16 mouse cellular contexts compared by ENCODE assay signal in the genomic region with DNA sequence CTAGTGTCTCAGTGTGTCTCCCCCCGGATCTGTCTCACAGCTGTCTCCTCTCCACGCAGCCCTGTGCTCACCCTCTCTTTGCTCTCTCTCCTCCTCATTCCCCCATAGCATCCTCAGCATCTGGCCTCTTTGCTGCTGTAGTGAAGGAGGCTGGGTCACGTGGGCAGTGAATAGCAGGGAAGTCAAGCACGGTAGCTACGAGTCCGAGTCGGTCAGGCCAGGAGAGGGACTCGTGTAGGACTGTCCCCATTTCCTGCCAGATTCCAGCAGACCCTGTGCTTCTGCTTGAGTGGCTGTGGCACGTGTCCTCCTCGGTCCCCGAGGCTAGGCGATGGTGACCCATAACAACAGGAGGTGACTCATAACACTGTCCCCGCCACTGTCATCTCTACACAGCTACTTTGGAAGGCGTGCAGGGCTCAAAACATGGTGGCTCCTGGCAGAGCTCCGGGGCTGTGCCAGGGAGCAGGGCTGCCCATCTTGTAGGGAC. TPM values are rescaled to one million over a fixed set of nuclear protein-coding genes. Genes with fewer than 3 reads are reported as not detected.
DNase-seq lines count a peak whose midpoint lies in the region; ATAC-seq lines count a peak whose summit lies in the region.
"Had no signal": no experiment of that assay in that cellular context is flagged by ENCODE, and none has a peak within 500 bp of the region (broad histone marks: within the 10 kb centered on the region; RNA-seq: fewer than 3 reads in every experiment).

No protein-coding gene starts in this region.

- H3K27me3 ChIP-seq in kidney, embryonic 16.5 days (ENCODE audit: insufficient read depth, low read length): no peaks in the 10 kb centered on the region
- H3K27me3 ChIP-seq: neural tube, embryonic 12.5 days had no signal

- H3K36me3 ChIP-seq in kidney, embryonic 16.5 days (ENCODE audit: insufficient read depth, low read length): peaks cover 41% of the 10 kb centered on the region

- no peaks in the 10 kb centered on the region for H3K9me3 ChIP-seq in kidney, embryonic 16.5 days (ENCODE audit: low read length)
- H3K9me3 ChIP-seq: limb, embryonic 10.5 days; neural tube, embryonic 12.5 days had no signal

- 51% methylated on average over 15 of the region's 15 CpGs for WGBS in kidney, embryonic 16.5 days

- H3K4me2 ChIP-seq in kidney, embryonic 16.5 days (replicated peaks; ENCODE audit: low read depth, low read length): no peak overlapping the region
- H3K4me2 ChIP-seq: neural tube, embryonic 12.5 days had no signal

- ATAC-seq in kidney, embryonic 16.5 days (ENCODE audit: low FRiP score, low TSS enrichment): peak; percentile 42; the same call in 1 of the 2 replicates
- ATAC-seq in CD4-positive, CD25-positive, alpha-beta regulatory T cell, adult 4 months: no peak

- peak; percentile 36 to 38 for DNase-seq in adrenal gland, postnatal 36 days
- no peak for DNase-seq in adrenal gland, postnatal 10 days
- DNase-seq in kidney, postnatal 10 days: no peak
- DNase-seq in 416B (ENCODE audit: low read depth): peak; percentile 52
- peak; percentile 71 to 77 for DNase-seq in cerebellum, postnatal 25 days
- no peak for DNase-seq in spleen, postnatal 14 days (ENCODE audit: low spot score in 2 of 2)
- DNase-seq: heart, adult 18-20 months; heart, postnatal 4 days; kidney, adult 2 months; lung, adult 18-20 months; thymus, adult 18-20 months had no signal

- no peak overlapping the region for H3K27ac ChIP-seq in kidney, embryonic 16.5 days (ENCODE audit: low read length)
- H3K27ac ChIP-seq: limb, embryonic 10.5 days; neural tube, embryonic 12.5 days had no signal

- H3K9ac ChIP-seq in kidney, embryonic 16.5 days (replicated peaks; ENCODE audit: low read length): no peak overlapping the region
- H3K9ac ChIP-seq: neural tube, embryonic 12.5 days had no signal

- no peaks in the 10 kb centered on the region for H3K4me1 ChIP-seq in kidney, embryonic 16.5 days (ENCODE audit: insufficient read depth, low read length)
- H3K4me1 ChIP-seq: neural tube, embryonic 12.5 days had no signal

- H3K4me3 ChIP-seq in kidney, embryonic 16.5 days (ENCODE audit: low read length): no peak overlapping the region
- H3K4me3 ChIP-seq: limb, embryonic 10.5 days; neural tube, embryonic 12.5 days had no signal

RNA-seq across cellular contexts. Expression of a gene that starts 20.0 kb away (rescaled TPM):
- total RNA-seq in adrenal gland, postnatal 36 days (2021): 10 to 100 TPM; 35.0 to 42.6 TPM
- 10 to 100 TPM; 41.2 to 49.2 TPM for total RNA-seq in adrenal gland, postnatal 10 days (2021)
- 25.7 and 25.9 TPM in 2 replicates for polyA plus RNA-seq in kidney, embryonic 16.5 days (2015; fragmentation: Nextera tagmentation; extraction: Ambion mirVana)
- polyA plus RNA-seq in CD4-positive, CD25-positive, alpha-beta regulatory T cell, adult 4 months (2017; shearing (Covaris generic)): 1 to 10 TPM in 1 of 2 experiments, under 1 TPM in 1; 0.95 to 1.0 TPM

RNA-seq across cellular contexts. Expression of a gene that starts 28.1 kb away (rescaled TPM):
- total RNA-seq in adrenal gland, postnatal 36 days (2021): 10 to 100 TPM; 24.1 to 31.1 TPM
- 10 to 100 TPM; 24.2 to 26.5 TPM for total RNA-seq in adrenal gland, postnatal 10 days (2021)
- polyA plus RNA-seq in kidney, embryonic 16.5 days (2015; fragmentation: Nextera tagmentation; extraction: Ambion mirVana): 62.8 and 72.5 TPM in 2 replicates
- polyA plus RNA-seq in CD4-positive, CD25-positive, alpha-beta regulatory T cell, adult 4 months (2017; shearing (Covaris generic)): 1 to 10 TPM; 8.1 to 8.7 TPM

RNA-seq across cellular contexts. Expression of a gene that starts 59.0 kb away (rescaled TPM):
- under 1 TPM; 0.20 to 0.30 TPM for total RNA-seq in adrenal gland, postnatal 36 days (2021)
- total RNA-seq in adrenal gland, postnatal 10 days (2021): under 1 TPM; 0.60 to 0.94 TPM
- 0.17 and 0.23 TPM in 2 replicates for polyA plus RNA-seq in kidney, embryonic 16.5 days (2015; fragmentation: Nextera tagmentation; extraction: Ambion mirVana)
- not detected for polyA plus RNA-seq in CD4-positive, CD25-positive, alpha-beta regulatory T cell, adult 4 months (2017; shearing (Covaris generic))
- total RNA-seq: megakaryocyte, adult 5-6 weeks had no signal

RNA-seq across cellular contexts. Expression of a gene that starts 59.1 kb away (rescaled TPM):
- not detected for total RNA-seq in adrenal gland, postnatal 36 days (2021)
- not detected for total RNA-seq in adrenal gland, postnatal 10 days (2021)
- polyA plus RNA-seq in kidney, embryonic 16.5 days (2015; fragmentation: Nextera tagmentation; extraction: Ambion mirVana): not detected in 2 replicates
- not detected for polyA plus RNA-seq in CD4-positive, CD25-positive, alpha-beta regulatory T cell, adult 4 months (2017; shearing (Covaris generic))
- total RNA-seq: heart, adult 18-20 months; heart, postnatal 4 days; megakaryocyte, adult 5-6 weeks had no signal
- polyA plus RNA-seq: kidney, adult 2 months; limb, embryonic 10.5 days; neural tube, embryonic 12.5 days had no signal

Comparison
In these comparisons a context has a peak if more than half of its experiments do, and no peak if none do; other contexts are left out.
1. DNase-seq: peak in adrenal gland, postnatal 36 days (2 of 2), 416B (single experiment) and cerebellum, postnatal 25 days (2 of 2); none in adrenal gland, postnatal 10 days (single experiment), kidney, postnatal 10 days (single experiment) and spleen, postnatal 14 days (0 of 2).